Mouse (Mus musculus): ENCODE results near the gene Hipk3.

GRCm38 (mm10) chr2:104409851-104410821 is 84.1 kb downstream of the Hipk3 start:
- no peak for TF ChIP-seq CTCF (IDR thresholded peaks at IDR 0.05; ENCODE audit: low read depth, low read length)
- TF ChIP-seq POLR2AphosphoS5 (IDR thresholded peaks at IDR 0.05; ENCODE audit: insufficient replicate concordance, low read depth, low read length) = no peak
- no peak for TF ChIP-seq GATA1 (IDR thresholded peaks at IDR 0.05; ENCODE audit: borderline replicate concordance, low read length)
- TF ChIP-seq GATA2 (IDR thresholded peaks at IDR 0.05; ENCODE audit: borderline replicate concordance, low read depth, low read length) = no peak

All from G1E (cell line).